Mouse (Mus musculus) erythroblast, embryonic 14.5 days (primary cell): ENCODE measurements around the gene Actn4. TPM values are rescaled to one million over a fixed set of nuclear protein-coding genes. Genes with fewer than 3 reads are reported as not detected.

Experiments
- H3K27me3 ChIP-seq: 2 replicates; pipeline ENCODE4 v1.6.1; 2012; ENCODE audit warnings: inconsistent platforms; ENCODE audit not compliant: control insufficient read depth
- H3K36me3 ChIP-seq: 2 replicates; pipeline ENCODE4 v1.6.1; 2012; ENCODE audit warnings: mild to moderate bottlenecking, inconsistent platforms; ENCODE audit not compliant: control insufficient read depth
- H3K4me1 ChIP-seq: 2 replicates; pipeline ENCODE4 v1.6.1; 2012; ENCODE audit warnings: inconsistent platforms; ENCODE audit not compliant: control insufficient read depth
- H3K4me3 ChIP-seq: replicated peaks from 2 replicates; pipeline ENCODE3; 2012; ENCODE audit warnings: moderate library complexity, mild to moderate bottlenecking, inconsistent platforms
- H3K9me3 ChIP-seq: 2 replicates; pipeline ENCODE4 v1.6.1; 2012; ENCODE audit warnings: low read length, inconsistent platforms, mixed read lengths; ENCODE audit not compliant: control insufficient read depth
- GATA1 ChIP-seq: IDR thresholded peaks from 2 replicates; pipeline ENCODE4 v1.6.1; 2012; ENCODE audit warnings: low read length, inconsistent platforms, mixed read lengths
- TAL1 ChIP-seq: IDR thresholded peaks from 3 replicates; pipeline ENCODE4 v1.6.1; 2012; ENCODE audit warnings: low read length, inconsistent platforms, mixed read lengths
- polyA plus RNA-seq: library from polyadenylated mRNA; stranded (reverse); fragments of >175 nt; gene quantifications from 2 replicates; pipeline ENCODE4 v1.2.3, GENCODE M21; 2012

Actn4 gene
- polyA plus RNA-seq, 1 experiment = 86.9 TPM

GRCm38 (mm10) chr7:28931695-28932039 lies 30.5 kb downstream of the Actn4 start:
- TF ChIP-seq TAL1 (no peak), GATA1 (no peak)
- Histone ChIP-seq H3K27me3 (no peaks in the 10 kb centered on the region), H3K36me3 (peaks cover 77% of the 10 kb centered on the region), H3K4me3 (no peak overlapping the region), H3K9me3 (no peaks in the 10 kb centered on the region), H3K4me1 (peaks cover 56% of the 10 kb centered on the region)

DNA sequence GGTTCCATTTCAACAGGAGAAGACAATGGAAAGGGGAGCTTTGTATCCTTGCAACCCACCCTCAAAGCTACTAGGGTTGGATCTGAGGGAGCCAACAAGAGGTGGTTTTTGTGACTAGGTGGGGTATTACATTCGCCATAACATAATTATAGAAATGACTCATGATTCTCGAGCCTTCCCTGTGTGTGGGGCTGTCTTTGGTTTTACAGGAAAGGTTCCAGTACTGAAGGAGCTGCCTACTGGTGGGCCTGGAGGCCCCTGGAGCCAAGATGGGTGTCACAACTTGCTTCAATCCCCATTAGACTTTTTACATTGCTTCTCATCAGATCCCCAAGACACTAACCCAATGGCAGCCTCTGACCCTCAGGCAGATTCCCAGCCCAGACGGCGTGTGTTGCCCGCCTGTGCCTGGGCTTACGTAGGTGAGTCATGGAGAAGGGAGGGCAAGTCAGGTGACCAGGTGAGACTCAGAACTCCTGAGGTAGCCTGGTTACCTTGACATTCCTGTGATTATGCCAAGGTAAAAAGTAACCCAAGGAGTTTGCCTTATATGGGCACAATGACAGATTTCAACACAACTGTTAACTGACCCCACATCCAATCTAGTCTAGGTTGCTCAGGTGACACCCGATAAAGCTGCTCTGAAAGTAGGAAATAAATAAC lies 31.0 kb downstream of the Actn4 start:
- Histone ChIP-seq H3K4me1 (peaks cover 53% of the 10 kb centered on the region), H3K4me3 (no peak overlapping the region), H3K9me3 (no peaks in the 10 kb centered on the region), H3K27me3 (no peaks in the 10 kb centered on the region), H3K36me3 (peaks cover 76% of the 10 kb centered on the region)
- no peak for TF ChIP-seq TAL1
- TF ChIP-seq GATA1 = no peak

GRCm38 (mm10) chr7:28930320-28931031 lies 31.7 kb downstream of the Actn4 start:
- H3K27me3 ChIP-seq = no peaks in the 10 kb centered on the region
- no peak for TF ChIP-seq GATA1
- TF ChIP-seq TAL1 = no peak
- peaks cover 76% of the 10 kb centered on the region for H3K36me3 ChIP-seq
- H3K4me3 ChIP-seq = no peak overlapping the region
- peaks cover 54% of the 10 kb centered on the region for H3K4me1 ChIP-seq
- no peaks in the 10 kb centered on the region for H3K9me3 ChIP-seq

DNA sequence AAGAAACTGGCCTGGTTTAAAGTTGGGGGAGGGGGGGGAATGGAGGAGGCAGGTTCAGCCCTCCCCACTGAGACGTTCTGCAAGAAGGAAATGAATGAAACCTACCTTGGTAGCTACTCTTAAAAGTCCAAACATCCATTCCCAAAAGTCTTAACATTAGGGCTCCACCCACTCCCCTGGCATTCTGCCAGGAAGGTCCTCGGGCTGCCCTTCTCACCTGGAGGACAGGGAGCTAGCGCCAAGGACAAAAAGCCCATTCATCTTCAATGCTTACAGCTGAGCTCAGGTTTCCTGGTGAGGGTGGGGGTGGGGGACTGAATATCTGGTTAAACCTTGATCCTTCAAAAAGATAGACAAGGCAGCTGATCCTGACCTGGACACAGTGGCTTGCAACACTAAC lies 32.8 kb downstream of the Actn4 start:
- H3K4me1 ChIP-seq = peaks cover 60% of the 10 kb centered on the region
- H3K27me3 ChIP-seq = no peaks in the 10 kb centered on the region
- H3K4me3 ChIP-seq = no peak overlapping the region
- H3K9me3 ChIP-seq = no peaks in the 10 kb centered on the region
- peaks cover 76% of the 10 kb centered on the region for H3K36me3 ChIP-seq
- TF ChIP-seq TAL1 = no peak
- no peak for TF ChIP-seq GATA1

- Histone ChIP-seq H3K4me3 (no peak overlapping the region), H3K4me1 (peaks cover 63% of the 10 kb centered on the region), H3K27me3 (no peaks in the 10 kb centered on the region), H3K9me3 (no peaks in the 10 kb centered on the region), H3K36me3 (peaks cover 88% of the 10 kb centered on the region)
- no peak for TF ChIP-seq GATA1
- TF ChIP-seq TAL1 = no peak
Measured at GRCm38 (mm10) chr7:28926172-28926571, 36.0 kb downstream of the Actn4 start.

GRCm38 (mm10) chr7:28925317-28925716 lies 36.8 kb downstream of the Actn4 start:
- no peaks in the 10 kb centered on the region for H3K9me3 ChIP-seq
- H3K27me3 ChIP-seq = no peaks in the 10 kb centered on the region
- TF ChIP-seq GATA1 (no peak), TAL1 (no peak)
- H3K36me3 ChIP-seq = peaks cover 90% of the 10 kb centered on the region
- no peak overlapping the region for H3K4me3 ChIP-seq
- peaks cover 68% of the 10 kb centered on the region for H3K4me1 ChIP-seq

- Histone ChIP-seq H3K36me3 (peaks cover 90% of the 10 kb centered on the region), H3K4me3 (no peak overlapping the region), H3K4me1 (peaks cover 68% of the 10 kb centered on the region), H3K9me3 (no peaks in the 10 kb centered on the region), H3K27me3 (no peaks in the 10 kb centered on the region)
- TF ChIP-seq TAL1 = no peak
Measured at GRCm38 (mm10) chr7:28924802-28925201, 37.3 kb downstream of the Actn4 start.

GRCm38 (mm10) chr7:28923865-28924291 lies 38.3 kb downstream of the Actn4 start:
- Histone ChIP-seq H3K9me3 (no peaks in the 10 kb centered on the region), H3K36me3 (peaks cover 90% of the 10 kb centered on the region), H3K4me3 (no peak overlapping the region), H3K4me1 (peaks cover 62% of the 10 kb centered on the region), H3K27me3 (no peaks in the 10 kb centered on the region)
- TF ChIP-seq GATA1 = no peak
- no peak for TF ChIP-seq TAL1

DNA sequence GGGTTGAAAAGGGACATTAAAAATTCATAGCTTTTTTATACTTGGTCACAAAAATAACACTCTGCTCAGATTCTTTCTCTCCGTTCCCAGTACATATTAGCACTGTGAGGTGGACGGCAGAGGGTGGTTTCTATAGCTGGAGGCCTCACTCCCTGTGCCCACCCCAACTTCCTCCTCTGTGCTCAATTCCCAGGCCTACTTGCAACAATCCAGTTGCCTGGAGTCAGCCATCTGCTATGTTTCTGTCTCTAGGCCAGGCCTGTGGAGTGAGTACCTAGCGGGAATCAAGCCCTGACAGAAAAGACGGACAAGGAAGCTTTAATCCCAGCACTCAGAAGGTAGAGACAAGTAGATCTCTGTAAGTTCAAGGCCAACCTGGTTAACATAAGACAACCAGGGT lies 39.5 kb downstream of the Actn4 start:
- H3K4me1 ChIP-seq = peaks cover 60% of the 10 kb centered on the region
- H3K27me3 ChIP-seq = no peaks in the 10 kb centered on the region
- TF ChIP-seq TAL1 (no peak), GATA1 (no peak)
- H3K4me3 ChIP-seq = no peak overlapping the region
- no peaks in the 10 kb centered on the region for H3K9me3 ChIP-seq
- H3K36me3 ChIP-seq = peaks cover 94% of the 10 kb centered on the region
